Mouse (Mus musculus): ENCODE data around the gene Fam136a. TPM values are rescaled to one million over a fixed set of nuclear protein-coding genes. Genes with fewer than 3 reads are reported as not detected.

The Fam136a gene
- polyA plus RNA-seq, 1 experiment from 2014 or later: 162 TPM

DNA sequence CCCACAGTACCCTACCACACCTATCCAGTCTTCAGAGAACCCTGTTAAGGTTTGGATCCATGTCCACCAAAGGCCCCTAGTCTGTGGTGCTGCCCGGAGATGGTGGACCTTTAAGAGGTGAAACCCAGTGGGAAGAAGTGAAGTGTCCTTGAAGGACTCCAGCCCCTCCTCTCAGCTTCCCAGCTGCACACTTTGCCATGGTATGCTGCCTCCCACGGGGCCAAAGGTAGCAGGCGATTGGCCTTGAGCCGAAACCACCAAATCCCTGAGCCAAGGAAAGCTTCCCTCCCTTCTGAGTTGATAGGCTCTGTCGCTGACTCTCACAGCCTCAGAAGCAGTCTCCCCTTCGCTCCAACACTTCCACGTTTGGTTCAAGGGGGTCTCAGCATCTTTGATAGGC is 4.8 kb upstream of the Fam136a start:
- Histone ChIP-seq H3K27me3 (replicated peaks; ENCODE audit: control insufficient read depth, insufficient read depth, low read length) (no peaks in the 10 kb centered on the region), H3K27ac (ENCODE audit: low read depth) (no peak overlapping the region), H3K36me3 (ENCODE audit: control insufficient read depth, insufficient read depth, low read length) (no peaks in the 10 kb centered on the region), H3K4me3 (ENCODE audit: low read depth, low read length) (no peak overlapping the region), H3K9me3 (ENCODE audit: control insufficient read depth, low read length) (no peaks in the 10 kb centered on the region), H3K9ac (ENCODE audit: low read length) (no peak overlapping the region), H3K4me2 (ENCODE audit: low read length) (no peak overlapping the region), H3K4me1 (replicated peaks; ENCODE audit: control insufficient read depth, insufficient read depth, low read length) (no peaks in the 10 kb centered on the region)
- no peak for DNase-seq (ENCODE audit: low spot score)
- no peak for ATAC-seq (replicated peaks; ENCODE audit: low FRiP score, low TSS enrichment, low read depth)
- 60% methylated on average over 7 of the region's 7 CpGs for WGBS

DNA sequence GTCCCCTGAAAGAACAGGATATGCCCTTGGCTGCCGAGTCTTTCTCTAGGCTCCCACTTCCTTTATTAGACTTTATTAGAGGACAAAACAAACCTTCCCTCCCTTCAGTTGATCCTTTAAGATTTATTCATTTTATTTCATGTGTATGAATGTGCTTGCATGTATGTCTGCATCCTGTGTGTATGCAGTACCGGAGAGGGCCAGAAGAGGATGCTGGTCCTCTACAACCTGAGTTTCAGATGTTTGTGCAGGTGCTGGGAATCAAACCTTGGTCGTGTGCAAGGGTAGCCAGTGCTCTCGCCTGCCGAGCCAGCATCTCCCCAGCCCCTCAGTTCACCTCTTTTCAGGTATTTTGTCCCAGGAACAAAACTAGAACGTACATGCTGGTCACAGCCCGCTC is 4.1 kb upstream of the Fam136a start:
- H3K27ac ChIP-seq (ENCODE audit: low read depth): no peak overlapping the region
- no peaks in the 10 kb centered on the region for H3K27me3 ChIP-seq (replicated peaks; ENCODE audit: control insufficient read depth, insufficient read depth, low read length)
- H3K9me3 ChIP-seq (ENCODE audit: control insufficient read depth, low read length): no peaks in the 10 kb centered on the region
- no peak overlapping the region for H3K9ac ChIP-seq (ENCODE audit: low read length)
- no peak for DNase-seq (ENCODE audit: low spot score)
- no peaks in the 10 kb centered on the region for H3K36me3 ChIP-seq (ENCODE audit: control insufficient read depth, insufficient read depth, low read length)
- peaks cover 3% of the 10 kb centered on the region; the same call in 1 of the 2 replicates for H3K4me1 ChIP-seq (replicated peaks; ENCODE audit: control insufficient read depth, insufficient read depth, low read length)
- H3K4me3 ChIP-seq (ENCODE audit: low read depth, low read length): no peak overlapping the region
- H3K4me2 ChIP-seq (ENCODE audit: low read length): no peak overlapping the region
- WGBS: 86% methylated on average over 7 of the region's 7 CpGs
- ATAC-seq (replicated peaks; ENCODE audit: low FRiP score, low TSS enrichment, low read depth): no peak

DNA sequence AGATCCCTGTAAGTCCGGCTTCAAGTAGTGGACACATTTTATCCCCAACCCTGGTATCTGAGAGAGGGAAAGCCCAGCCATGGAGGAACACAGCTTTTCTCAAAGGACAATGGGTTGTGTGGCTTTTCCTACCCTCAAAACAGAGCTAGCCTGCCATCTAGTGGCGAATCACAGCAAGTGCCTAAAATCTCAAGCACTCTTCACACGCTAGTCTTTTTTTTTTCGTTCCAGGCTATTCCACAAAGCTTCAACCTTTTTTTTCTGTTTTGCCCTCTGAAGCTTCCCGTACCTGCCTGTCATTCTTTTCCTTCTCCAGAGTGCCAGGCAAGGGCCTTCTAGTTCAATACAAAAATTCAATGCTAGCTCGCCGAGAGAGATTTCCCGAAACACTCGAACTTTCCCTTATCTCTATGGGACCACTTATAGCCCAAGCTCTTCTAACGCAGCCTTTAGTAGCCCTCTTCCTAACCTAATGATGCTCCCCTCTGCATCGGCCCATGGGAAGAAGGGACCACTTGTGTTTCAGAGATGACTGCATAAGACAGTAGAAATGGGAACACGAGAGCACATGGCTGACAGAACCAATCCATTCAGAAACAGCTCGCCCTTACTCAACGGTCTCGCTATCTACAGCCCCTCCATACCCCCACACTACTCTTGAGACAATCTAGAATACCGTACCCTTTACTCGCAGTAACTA is 854 bp upstream of the Fam136a start:
- WGBS: 2% methylated on average over 17 of the region's 17 CpGs
- no peaks in the 10 kb centered on the region for H3K27me3 ChIP-seq (replicated peaks; ENCODE audit: control insufficient read depth, insufficient read depth, low read length)
- H3K4me2 ChIP-seq (ENCODE audit: low read length): peak overlapping the region; percentile 84
- H3K4me3 ChIP-seq (ENCODE audit: low read depth, low read length): peak overlapping the region; percentile 70
- H3K27ac ChIP-seq (ENCODE audit: low read depth): no peak overlapping the region
- peaks cover 20% of the 10 kb centered on the region; the same call in 1 of the 2 replicates for H3K36me3 ChIP-seq (ENCODE audit: control insufficient read depth, insufficient read depth, low read length)
- peak; percentile 87 for DNase-seq (ENCODE audit: low spot score)
- peaks cover 9% of the 10 kb centered on the region for H3K4me1 ChIP-seq (replicated peaks; ENCODE audit: control insufficient read depth, insufficient read depth, low read length)
- peak overlapping the region; percentile 86 for H3K9ac ChIP-seq (ENCODE audit: low read length)
- no peaks in the 10 kb centered on the region for H3K9me3 ChIP-seq (ENCODE audit: control insufficient read depth, low read length)
- peak; percentile 44 for ATAC-seq (replicated peaks; ENCODE audit: low FRiP score, low TSS enrichment, low read depth)

DNA sequence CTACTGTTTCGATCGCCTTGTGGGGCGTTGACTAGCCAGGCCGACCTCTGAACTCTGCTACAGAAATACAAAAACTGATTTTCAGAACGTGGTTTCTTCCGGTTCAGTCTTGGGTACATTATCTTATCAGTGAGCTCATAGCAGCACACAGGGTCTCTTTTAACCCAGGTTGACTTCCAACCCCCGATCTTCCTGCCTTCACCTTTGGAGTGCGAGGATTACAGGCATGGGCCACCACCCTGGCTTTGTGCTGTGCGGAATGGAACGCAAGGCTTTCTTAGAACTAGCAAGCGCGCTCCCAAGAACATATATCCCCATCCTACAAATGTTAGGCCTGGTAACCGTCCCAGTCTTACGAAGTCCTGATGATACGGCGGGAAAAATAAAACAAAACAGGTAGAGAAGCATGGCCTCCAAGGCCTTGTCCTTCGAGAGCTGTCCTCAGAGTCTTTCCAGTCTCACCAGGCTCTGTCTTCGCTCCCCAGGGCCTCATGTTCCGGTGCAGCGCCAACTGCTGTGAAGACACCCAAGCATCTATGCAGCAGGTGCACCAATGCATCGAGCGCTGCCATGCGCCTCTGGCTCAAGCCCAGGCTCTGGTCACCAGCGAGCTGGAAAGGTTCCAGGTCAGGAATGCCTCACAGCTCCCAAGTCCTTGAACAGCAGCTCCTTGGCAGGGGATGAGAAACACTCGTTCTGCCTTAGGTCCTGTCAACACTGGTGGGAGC is 843 bp downstream of the Fam136a start:
- peak overlapping the region; percentile 70 for H3K4me3 ChIP-seq (ENCODE audit: low read depth, low read length)
- peak overlapping the region; percentile 84 for H3K4me2 ChIP-seq (ENCODE audit: low read length)
- H3K9me3 ChIP-seq (ENCODE audit: control insufficient read depth, low read length): no peaks in the 10 kb centered on the region
- peak overlapping the region; percentile 82 for H3K27ac ChIP-seq (ENCODE audit: low read depth)
- ATAC-seq (replicated peaks; ENCODE audit: low FRiP score, low TSS enrichment, low read depth): peak; percentile 1; the same call in 1 of the 2 replicates
- H3K36me3 ChIP-seq (ENCODE audit: control insufficient read depth, insufficient read depth, low read length): peaks cover 20% of the 10 kb centered on the region; the same call in 1 of the 2 replicates
- H3K27me3 ChIP-seq (replicated peaks; ENCODE audit: control insufficient read depth, insufficient read depth, low read length): no peaks in the 10 kb centered on the region
- H3K4me1 ChIP-seq (replicated peaks; ENCODE audit: control insufficient read depth, insufficient read depth, low read length): peaks cover 12% of the 10 kb centered on the region
- peak overlapping the region; percentile 86 for H3K9ac ChIP-seq (ENCODE audit: low read length)
- 39% methylated on average over 25 of the region's 25 CpGs for WGBS
- DNase-seq (ENCODE audit: low spot score): peak; percentile 74

GRCm38 (mm10) chr6:86366853-86367249 is 1.4 kb downstream of the Fam136a start:
- no peaks in the 10 kb centered on the region for H3K9me3 ChIP-seq (ENCODE audit: control insufficient read depth, low read length)
- H3K4me2 ChIP-seq (ENCODE audit: low read length): peak overlapping the region; percentile 84
- no peak for ATAC-seq (replicated peaks; ENCODE audit: low FRiP score, low TSS enrichment, low read depth)
- no peak for DNase-seq (ENCODE audit: low spot score)
- WGBS: 65% methylated on average over 2 of the region's 2 CpGs
- H3K9ac ChIP-seq (ENCODE audit: low read length): no peak overlapping the region
- no peaks in the 10 kb centered on the region for H3K27me3 ChIP-seq (replicated peaks; ENCODE audit: control insufficient read depth, insufficient read depth, low read length)
- peaks cover 20% of the 10 kb centered on the region; the same call in 1 of the 2 replicates for H3K36me3 ChIP-seq (ENCODE audit: control insufficient read depth, insufficient read depth, low read length)
- H3K4me3 ChIP-seq (ENCODE audit: low read depth, low read length): peak overlapping the region; percentile 70; the same call in 1 of the 2 replicates
- H3K27ac ChIP-seq (ENCODE audit: low read depth): peak overlapping the region; percentile 82
- H3K4me1 ChIP-seq (replicated peaks; ENCODE audit: control insufficient read depth, insufficient read depth, low read length): peaks cover 12% of the 10 kb centered on the region

GRCm38 (mm10) chr6:86368479-86368878 is 3.0 kb downstream of the Fam136a start:
- no peaks in the 10 kb centered on the region for H3K27me3 ChIP-seq (replicated peaks; ENCODE audit: control insufficient read depth, insufficient read depth, low read length)
- DNase-seq (ENCODE audit: low spot score) (no peak), ATAC-seq (replicated peaks; ENCODE audit: low FRiP score, low TSS enrichment, low read depth) (no peak)
- H3K36me3 ChIP-seq (ENCODE audit: control insufficient read depth, insufficient read depth, low read length): peaks cover 20% of the 10 kb centered on the region; the same call in 1 of the 2 replicates
- no peak overlapping the region for H3K9ac ChIP-seq (ENCODE audit: low read length)
- no peak overlapping the region for H3K4me2 ChIP-seq (ENCODE audit: low read length)
- H3K4me3 ChIP-seq (ENCODE audit: low read depth, low read length): no peak overlapping the region
- H3K4me1 ChIP-seq (replicated peaks; ENCODE audit: control insufficient read depth, insufficient read depth, low read length): peaks cover 18% of the 10 kb centered on the region
- 94% methylated on average over 5 of the region's 5 CpGs for WGBS
- no peak overlapping the region for H3K27ac ChIP-seq (ENCODE audit: low read depth)
- no peaks in the 10 kb centered on the region for H3K9me3 ChIP-seq (ENCODE audit: control insufficient read depth, low read length)

DNA sequence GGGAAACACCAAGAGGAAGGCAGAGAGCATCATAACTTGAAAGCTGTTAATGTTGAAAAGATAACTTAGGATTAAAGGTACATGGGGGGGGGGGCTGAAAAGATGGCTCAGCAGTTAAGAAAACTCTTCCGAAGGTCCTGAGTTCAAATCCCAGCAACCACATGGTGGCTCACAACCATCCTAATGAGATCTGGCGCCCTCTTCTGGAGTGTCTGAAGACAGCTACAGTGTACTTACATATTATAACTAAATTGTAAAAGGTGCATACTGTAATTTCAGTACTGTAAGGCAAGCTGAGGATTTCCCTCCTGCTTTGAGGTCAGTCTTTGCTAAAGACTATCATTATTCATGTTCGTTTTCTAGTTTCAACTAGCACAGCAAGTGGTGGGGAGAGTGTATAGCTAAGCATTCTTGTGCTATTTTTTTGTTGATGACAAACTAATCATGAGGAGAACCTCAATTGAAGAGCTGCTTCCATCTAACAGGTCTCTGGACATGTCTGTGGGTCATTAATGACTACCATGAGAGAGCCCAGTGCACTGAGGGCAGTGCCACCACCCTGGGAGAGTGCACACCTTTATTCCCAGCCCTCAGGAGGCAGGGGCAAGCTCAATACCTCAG is 4.8 kb downstream of the Fam136a start:
- Histone ChIP-seq H3K9ac (ENCODE audit: low read length) (peak overlapping the region; percentile 93; the same call in 1 of the 2 replicates), H3K4me1 (replicated peaks; ENCODE audit: control insufficient read depth, insufficient read depth, low read length) (peaks cover 18% of the 10 kb centered on the region), H3K4me2 (ENCODE audit: low read length) (peak overlapping the region; percentile 87), H3K36me3 (ENCODE audit: control insufficient read depth, insufficient read depth, low read length) (peaks cover 28% of the 10 kb centered on the region; the same call in 1 of the 2 replicates), H3K4me3 (ENCODE audit: low read depth, low read length) (peak overlapping the region; percentile 96), H3K9me3 (ENCODE audit: control insufficient read depth, low read length) (no peaks in the 10 kb centered on the region), H3K27ac (ENCODE audit: low read depth) (peak overlapping the region; percentile 89), H3K27me3 (replicated peaks; ENCODE audit: control insufficient read depth, insufficient read depth, low read length) (no peaks in the 10 kb centered on the region)
- DNase-seq (ENCODE audit: low spot score): no peak
- ATAC-seq (replicated peaks; ENCODE audit: low FRiP score, low TSS enrichment, low read depth): no peak
- WGBS: 80% methylated on average over 3 of the region's 3 CpGs

- peak; percentile 58 for DNase-seq (ENCODE audit: low spot score)
- ATAC-seq (replicated peaks; ENCODE audit: low FRiP score, low TSS enrichment, low read depth): 0 out of 2 replicates have a peak, but pooled peaks have one; percentile 3
- WGBS: 16% methylated on average over 15 of the region's 15 CpGs
These were observed 5.4 kb downstream of the Fam136a start, which contains the start of gene Snrpg for GRCm38 (mm10) chr6:86370764-86371339. Gene Snrpg, plus strand, starts transcription at chr6:86371304.

More at GRCm38 (mm10) chr6:86370764-86371339, 5.4 kb downstream of the Fam136a start, which contains the start of gene Snrpg:
- peaks cover 32% of the 10 kb centered on the region for H3K36me3 ChIP-seq (ENCODE audit: control insufficient read depth, insufficient read depth, low read length)
- H3K9ac ChIP-seq (ENCODE audit: low read length): peak within 1 kb of the TSS; percentile 93
- H3K4me2 ChIP-seq (ENCODE audit: low read length): peak within 1 kb of the TSS; percentile 87
- peaks cover 18% of the 10 kb centered on the region for H3K4me1 ChIP-seq (replicated peaks; ENCODE audit: control insufficient read depth, insufficient read depth, low read length)
- H3K27me3 ChIP-seq (replicated peaks; ENCODE audit: control insufficient read depth, insufficient read depth, low read length): no peaks in the 10 kb centered on the region
- peak within 1 kb of the TSS; percentile 96 for H3K4me3 ChIP-seq (ENCODE audit: low read depth, low read length)
- no peaks in the 10 kb centered on the region for H3K9me3 ChIP-seq (ENCODE audit: control insufficient read depth, low read length)
- H3K27ac ChIP-seq (ENCODE audit: low read depth): peak within 1 kb of the TSS; percentile 89
